Mouse (Mus musculus) adrenal gland (tissue): ENCODE measurements around the gene Rpl10-ps3.

Experiments used
- intact Hi-C: fragments of 180-260 bp; cut with DNase I; formaldehyde crosslinking; loops from one replicate; pipeline ENCODE4 v1.15.1; 2025
- long read RNA-seq, 2 experiments: library from polyadenylated mRNA; unstranded; transcript quantifications; one replicate each; pipeline ENCODE4 v2.0.0; 2020; ENCODE audit warnings: borderline replicate concordance in 1 of 2; ENCODE audit not compliant: insufficient replicate concordance in 1 of 2

Gene Rpl10-ps3
- long read RNA-seq, experiment 1, transcript Rpl10-ps3-201 (1 exons, 768 nt): major isoform, 1,264 of 1,265 reads
- long read RNA-seq, experiment 1, partial matches to known transcripts: 0 of 1,265 reads
- long read RNA-seq, experiment 1, other reads (novel, unspliced or antisense): 1 of 1,265 reads
- long read RNA-seq, experiment 2, transcript Rpl10-ps3-201 (1 exons, 768 nt): major isoform, 926 of 927 reads
- long read RNA-seq, experiment 2, partial matches to known transcripts: 0 of 927 reads
- long read RNA-seq, experiment 2, other reads (novel, unspliced or antisense): 1 of 927 reads

DNA sequence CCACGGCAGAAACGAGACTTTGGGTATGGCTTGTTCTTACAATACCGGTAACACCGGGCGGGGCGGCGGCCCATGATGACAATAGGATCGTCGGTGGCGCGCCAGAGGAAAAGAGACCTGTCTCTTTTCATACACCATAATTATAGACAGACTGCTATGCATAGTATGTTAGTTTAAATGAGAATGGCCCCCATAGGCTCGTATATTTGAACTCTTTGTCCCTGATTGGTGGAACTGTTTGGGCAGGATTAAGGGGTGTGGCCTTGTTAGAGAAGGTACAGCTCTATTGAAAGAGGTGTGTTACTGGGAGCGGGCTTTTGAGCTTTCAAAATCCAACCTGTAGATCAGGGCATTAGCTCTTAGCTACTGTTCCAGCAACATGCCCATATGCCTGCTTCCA, at the start of gene Rpl10-ps3:
Rpl10-ps3 (minus strand) TSS at position 101 of the 400 bp plus-strand sequence.
- intact Hi-C loops: no loop called here

DNA sequence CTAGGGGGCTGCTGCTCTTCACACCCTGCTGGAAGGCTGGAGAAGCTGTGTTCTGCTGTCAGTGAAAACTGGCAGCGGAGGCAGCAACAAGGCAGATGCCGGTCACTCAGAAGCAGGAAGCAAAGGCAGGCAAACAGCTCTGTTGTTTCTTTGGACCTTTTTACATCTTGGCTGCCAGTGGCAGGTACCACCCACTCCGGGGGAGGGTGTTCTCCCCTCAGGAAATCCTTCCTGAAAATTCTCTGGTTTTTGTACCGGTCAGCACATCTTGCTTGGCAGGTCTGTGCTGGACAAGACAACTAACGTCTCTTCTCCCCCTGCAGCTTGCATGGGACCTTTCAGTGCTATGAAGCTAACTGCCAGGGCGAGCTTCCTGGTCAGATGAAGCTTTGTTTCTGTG, 30.8 kb upstream of the Rpl10-ps3 start:
- intact Hi-C loops: no loop called here

DNA sequence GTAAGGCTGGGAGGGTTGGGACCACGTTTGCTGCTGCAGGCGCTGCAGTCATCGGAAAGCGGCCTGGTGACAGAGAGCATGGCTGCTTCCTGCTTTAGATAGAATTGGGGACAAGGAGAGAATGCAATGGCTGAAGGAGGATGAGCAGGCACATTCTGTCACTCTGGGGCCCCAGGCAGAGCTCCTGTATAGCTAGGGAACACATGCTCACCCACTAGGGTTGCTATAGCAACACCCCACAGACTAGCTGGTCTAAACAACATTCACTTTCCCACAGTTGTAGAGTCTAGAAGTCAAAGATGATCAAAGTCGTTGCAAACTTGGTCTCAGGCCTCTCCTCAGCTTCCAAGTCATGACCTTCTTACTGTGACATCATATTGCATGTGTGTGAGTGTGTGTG, 29.9 kb upstream of the Rpl10-ps3 start:
- intact Hi-C loops: no loop called here

DNA sequence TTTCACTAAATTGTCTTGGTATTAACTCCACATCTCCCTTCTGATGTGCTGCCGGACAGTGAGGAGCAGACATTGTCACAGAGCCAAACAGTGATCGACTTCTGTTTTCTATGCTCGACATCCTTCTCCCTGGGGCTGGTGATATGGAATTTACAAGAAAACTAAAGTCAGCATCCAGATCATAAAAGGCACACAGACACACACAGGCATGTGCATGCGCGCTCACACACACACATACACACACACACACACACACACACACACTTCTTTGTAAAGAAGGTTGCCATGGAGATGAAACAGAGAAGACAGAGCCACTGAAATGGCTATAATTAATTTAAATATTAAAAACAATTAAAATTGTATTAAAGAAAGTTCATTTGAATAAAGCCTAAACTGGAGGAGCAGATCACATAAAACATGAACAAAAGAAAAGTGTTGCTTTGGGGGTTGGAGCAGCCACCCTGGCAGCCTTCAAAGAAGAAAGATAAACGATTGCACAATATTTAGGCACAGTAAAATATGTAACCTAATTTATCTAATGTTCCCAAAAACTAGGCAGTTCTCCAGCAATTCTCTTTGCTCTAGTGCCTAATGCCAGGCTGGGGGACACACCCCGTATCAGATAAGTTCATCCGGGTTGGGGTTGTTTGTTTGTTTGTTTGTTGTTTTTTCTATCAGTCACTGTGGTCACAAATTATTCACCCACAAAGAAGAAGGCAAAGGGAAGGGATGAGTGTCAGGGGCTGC, 24.0 kb upstream of the Rpl10-ps3 start:
- intact Hi-C loops: no loop called here

DNA sequence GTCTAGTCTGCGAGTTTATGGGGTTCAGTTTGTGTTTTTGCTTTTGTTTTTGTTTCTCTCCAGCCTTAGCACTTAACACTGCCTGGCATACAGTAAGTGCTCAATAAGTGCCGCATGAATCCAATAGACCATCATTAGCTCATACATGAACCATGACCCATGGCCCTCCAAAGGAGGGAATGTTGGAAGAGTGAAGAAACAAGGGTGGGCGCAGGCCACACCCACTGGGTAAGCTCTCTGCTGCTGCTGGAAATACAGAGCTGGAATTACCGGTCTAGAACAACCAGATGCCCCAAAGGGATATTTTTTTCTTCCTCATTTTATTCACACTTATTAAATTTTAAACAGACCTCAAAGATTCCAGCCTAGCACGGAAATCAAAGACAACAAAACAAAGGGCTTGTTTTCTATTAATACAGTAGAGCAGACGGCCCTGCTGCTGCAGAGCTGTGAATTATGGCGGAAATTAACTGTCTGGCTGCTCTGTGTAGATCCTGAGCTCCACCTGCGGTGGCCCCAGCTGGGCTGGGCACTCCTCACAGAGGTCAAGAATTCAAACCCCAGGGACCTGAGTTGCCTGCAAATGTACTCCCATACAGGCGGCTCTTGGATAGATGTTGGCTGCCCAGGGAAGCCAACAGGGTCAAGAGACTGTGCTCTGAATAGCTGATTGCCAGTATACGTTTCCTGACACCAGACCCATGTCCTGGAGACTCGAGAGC, 20.5 kb upstream of the Rpl10-ps3 start:
- intact Hi-C loops: no loop called here

DNA sequence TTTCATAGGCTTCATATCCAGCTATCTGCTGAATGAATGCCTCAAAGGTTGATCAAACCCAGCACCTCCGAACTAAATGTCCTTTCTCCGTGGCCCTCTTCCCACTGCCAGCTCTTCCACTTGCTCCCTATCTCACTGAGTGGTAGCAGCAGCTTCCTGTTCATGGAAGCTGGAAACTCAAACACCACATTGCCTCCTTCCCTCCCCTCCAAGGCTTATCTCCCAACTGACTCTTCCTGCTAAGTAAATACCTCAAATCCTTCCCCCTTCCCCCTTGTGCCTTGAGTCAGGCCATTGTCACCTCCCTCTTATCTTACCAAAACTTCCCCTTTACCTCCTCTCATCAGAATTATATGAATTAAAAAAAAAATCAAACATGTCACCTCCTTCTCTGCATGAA, 19.2 kb upstream of the Rpl10-ps3 start:
- intact Hi-C loops: no loop called here

DNA sequence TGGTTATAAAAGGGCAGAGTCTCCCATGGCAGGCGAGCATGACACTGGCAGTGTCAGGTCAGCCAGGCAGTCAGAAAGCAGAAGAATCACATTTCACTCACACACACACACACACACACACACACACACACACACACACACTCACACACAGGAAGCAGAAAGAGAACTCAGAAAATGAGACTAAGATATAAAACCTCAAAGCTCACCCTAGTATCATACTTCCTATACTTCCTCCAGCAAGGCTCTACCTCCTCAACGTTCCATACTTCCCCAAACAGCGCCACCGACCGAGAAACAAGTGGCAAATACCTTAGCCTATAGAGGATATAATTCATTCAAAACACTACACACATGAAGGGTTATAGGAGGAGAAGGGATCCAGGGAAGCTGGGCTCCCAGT, 18.5 kb upstream of the Rpl10-ps3 start:
- intact Hi-C loops: no loop called here

DNA sequence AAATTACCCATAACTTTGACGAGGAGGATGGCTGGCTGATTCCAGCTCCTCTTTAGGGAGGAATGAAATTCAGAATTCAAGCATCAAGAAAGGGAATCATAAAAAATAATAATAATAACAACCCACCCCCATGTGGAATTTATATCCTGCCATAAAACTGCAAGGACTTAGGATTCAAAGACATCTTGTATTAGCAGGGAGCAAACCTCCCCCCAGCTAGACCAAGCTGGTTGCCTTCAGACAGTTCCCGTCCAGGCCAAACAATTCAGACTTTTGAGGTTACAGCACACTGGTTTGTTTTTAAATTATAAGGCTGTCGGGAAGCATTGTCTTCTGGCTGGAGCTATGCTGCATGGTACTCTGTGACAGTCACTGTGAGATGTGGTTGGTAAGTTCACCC, 17.8 kb upstream of the Rpl10-ps3 start:
- intact Hi-C loops: no loop called here

DNA sequence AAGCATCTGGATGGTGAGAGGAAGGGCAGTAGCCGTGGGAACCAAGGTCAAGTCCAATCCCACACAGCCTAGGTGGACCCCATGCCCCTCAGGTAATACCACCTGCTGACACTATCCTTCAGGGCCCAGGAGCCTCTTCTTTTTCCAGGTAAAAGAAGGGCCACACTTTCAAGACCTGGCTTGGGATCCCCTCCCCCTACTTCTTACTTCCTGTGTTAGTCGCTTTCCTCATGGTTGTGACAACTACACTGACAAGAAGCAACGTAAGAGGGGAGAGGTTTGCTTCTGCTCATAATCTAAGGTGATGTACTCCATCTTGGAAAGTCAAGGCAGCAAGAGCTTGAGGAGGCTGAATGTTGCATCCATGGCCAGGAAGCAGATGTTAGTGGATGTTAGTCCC, 15.6 kb upstream of the Rpl10-ps3 start:
- intact Hi-C loops: no loop called here

DNA sequence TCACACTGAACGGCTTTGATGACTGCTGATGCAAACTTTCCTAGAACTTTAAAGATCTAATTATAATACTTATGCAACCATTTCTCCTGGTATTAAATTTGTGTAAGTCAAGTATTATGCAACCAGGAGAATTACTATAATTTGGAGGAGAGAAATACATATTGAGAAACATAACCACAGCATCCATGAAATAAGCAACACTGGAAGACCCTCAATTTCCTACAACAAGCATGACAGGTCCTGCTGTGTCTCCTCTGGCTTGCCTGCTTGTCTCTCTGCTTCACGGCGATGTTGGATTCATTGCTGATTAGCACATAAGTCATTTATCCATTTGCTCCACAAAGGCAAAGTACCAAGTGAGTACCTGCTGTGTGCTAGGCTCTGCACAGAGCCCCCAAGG, 12.6 kb upstream of the Rpl10-ps3 start:
- intact Hi-C loops: no loop called here

DNA sequence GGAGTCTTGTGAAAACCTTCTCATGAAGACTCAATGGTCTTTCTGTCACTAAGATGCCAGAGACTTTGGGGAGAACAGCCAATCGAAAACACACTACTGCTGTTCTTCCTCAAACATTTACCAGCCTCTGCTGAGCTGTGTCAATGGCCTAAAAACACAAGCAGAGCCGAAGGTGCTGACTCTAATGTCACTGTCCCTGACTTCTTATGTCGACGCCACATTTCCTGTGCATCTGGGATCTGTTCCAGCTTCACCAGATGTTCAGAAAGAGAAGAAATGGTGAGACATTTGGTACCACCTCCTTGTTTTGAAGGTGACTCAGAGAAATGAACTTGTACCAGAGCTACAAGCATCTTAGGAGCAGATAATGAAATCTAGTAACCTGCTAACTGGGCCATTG, 7.0 kb upstream of the Rpl10-ps3 start:
- intact Hi-C loops: no loop called here

DNA sequence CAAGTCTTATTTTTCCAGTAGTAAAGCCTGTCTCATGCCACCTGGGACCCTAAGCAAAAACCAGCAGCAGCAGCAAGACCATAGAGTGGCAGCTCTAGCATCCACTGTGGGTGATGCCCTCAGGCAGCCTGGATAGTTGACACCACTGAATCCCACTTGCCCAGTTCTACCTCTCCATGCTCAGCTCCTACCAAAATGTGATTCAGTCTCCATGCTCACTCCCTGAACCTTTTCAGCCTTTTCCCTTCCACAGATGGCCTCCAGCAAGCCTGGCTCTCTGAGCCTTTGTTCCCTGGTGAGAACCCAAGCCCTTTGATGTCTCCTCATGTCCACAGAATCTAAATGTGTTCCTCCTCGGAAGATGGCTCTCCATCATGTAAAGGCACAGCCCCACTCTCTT, 5.8 kb upstream of the Rpl10-ps3 start:
- intact Hi-C loops: no loop called here

DNA sequence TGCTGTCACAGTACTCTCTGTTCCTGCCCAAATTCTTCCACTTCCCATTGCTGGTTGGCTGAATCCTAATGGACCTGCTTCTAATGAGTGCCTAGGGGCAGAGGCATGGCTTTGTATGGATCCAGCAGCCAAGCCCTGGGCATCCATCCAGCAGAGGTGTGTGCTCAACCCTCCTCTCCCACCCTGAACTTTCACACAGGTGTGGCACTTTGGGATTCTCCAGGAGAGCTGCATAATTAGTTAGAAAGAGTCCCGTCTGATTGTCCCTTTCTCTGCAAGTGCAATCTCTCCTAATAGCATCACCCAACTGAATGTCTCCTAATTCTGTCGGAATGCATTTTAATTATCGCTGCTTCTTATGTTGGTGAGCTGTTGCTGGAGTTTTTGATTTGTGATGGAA, 4.4 kb upstream of the Rpl10-ps3 start:
- intact Hi-C loops: no loop called here

DNA sequence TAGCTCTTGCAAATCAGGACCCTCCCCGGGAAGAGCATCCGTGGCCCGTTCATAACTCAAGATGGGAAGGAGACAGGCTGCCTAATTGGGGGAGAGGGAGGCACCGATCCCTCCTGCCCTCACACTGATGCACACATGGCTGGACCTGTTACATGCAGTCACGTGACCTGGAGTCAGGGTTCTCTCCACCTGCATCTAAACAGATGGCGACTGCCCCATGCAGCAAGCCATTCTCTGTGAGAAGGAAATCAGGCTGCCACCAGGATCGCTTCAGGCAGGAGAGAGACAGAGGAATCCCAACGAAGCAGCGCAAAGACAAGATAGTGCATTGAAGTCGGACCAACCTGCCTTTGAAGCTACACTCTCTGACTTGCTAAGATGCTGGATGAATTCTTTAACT, 3.5 kb upstream of the Rpl10-ps3 start:
- intact Hi-C loops: no loop called here

DNA sequence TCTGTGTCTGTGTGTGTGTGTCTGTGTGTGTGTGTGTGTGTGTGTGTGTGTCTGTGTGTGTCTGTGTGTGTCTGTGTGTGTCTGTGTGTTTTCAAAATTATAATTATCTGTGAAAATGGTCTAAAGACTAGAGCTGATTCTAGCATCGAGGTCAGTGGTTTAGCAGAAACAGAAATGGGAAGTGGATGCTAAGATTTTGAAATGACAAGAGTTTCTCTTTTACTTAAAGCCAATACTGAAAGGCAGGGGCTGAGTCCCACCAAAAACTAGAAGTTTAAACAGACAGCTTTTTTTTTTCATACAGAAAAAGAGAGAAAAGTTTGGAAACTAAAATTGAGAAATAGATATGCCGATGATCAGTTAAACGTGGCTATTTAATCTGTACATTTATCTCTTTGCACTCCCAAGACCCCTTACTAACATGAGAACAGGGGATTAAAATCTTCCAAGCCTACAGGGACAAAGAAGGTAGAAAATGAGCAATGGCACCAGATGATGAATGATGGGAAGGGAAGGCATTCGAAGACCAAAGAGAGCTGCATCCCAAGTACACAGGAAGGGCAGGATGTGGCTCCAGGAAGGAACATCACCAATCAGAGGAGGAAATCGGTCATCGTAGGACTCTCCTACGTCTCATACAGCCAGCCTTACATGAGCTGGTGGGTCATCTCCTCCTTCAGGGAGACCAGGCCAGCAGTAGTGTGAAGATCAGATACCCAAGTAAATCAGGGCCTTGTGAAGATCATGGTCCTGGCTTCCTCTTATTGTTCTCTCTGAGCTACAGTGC, 9.0 kb downstream of the Rpl10-ps3 start:
- intact Hi-C loops: loop anchor here (2.0 kb wide), 1 partner anchor 103 kb away; no protein-coding TSS in a partner anchor

DNA sequence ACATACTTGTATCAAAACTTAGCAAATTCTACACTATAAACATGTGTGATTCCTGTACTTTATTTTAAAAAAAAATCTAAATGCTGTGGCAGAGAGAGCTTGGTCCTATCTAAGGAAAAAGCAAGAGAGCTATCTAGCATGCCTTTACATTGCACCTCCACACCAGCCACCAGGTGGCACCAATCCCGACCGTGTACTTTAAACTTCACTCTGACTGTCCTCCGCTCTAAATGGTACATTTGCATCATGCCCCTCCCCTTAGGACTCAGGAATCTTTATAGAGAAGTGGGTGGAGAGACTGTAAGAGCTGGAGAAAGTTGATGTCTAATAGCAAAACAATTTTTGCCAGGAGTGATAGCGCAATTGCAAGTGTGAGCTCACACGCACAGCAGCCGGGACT, 11.4 kb downstream of the Rpl10-ps3 start:
- intact Hi-C loops: loop anchor here (5.0 kb wide), 1 partner anchor 89 kb away; no protein-coding TSS in a partner anchor

DNA sequence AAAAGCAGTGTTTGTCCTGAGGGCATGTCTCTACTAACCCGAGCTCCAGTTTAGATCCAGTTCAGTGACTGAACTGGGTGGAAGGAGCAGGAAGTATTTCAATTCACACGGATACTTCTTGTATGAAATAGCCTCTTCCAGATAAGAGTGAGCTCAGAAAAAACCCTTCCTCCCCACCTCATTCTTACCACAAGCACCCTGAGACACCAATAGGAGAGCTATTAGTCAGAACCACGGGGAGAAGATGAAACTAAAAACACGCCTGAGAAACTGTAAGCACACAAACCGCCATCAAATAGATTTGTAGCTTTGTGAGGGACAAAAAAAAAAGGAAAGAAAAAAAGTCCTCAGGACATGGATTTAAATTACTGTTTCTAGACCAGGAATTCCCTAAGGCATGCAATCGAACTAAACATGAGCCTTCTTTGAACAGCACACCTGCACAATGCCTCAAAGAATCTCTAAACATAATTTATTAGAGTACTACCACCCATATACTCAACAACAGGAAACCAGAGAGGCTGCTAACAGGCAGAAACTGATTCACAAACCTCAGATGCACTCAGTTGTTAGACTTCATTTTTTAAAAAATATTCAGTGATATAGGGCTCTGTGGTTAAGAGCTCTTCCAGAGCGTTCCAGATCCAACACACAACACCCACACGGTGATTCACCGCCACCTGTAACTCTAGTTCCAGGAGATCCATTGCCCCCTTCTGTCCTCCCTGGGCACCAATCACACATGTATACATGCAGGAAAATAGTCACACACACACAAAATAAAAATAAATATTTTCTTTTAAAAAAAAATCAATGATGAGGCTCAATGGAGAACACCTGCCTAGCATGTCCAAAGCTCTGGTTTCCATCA, 20.2 kb downstream of the Rpl10-ps3 start:
- intact Hi-C loops: no loop called here

DNA sequence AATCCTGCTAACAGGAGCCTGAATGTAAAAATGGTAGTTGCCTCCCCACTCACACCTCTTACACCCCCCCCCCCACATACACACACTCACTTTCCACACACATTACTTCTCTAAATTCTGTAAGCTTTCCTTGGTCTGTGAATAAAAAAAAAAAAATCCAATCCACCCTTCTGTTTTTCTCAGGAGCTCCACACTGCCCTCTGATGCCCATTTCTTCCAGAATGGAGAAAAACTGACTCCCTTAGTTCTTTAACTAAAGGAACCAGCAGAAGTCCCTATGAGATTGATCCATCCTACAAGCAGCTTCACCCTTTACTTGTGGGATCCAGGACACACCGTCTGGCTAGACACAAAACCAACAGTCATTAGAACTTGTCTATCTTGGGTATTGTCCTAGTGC, 24.0 kb downstream of the Rpl10-ps3 start:
- intact Hi-C loops: no loop called here

DNA sequence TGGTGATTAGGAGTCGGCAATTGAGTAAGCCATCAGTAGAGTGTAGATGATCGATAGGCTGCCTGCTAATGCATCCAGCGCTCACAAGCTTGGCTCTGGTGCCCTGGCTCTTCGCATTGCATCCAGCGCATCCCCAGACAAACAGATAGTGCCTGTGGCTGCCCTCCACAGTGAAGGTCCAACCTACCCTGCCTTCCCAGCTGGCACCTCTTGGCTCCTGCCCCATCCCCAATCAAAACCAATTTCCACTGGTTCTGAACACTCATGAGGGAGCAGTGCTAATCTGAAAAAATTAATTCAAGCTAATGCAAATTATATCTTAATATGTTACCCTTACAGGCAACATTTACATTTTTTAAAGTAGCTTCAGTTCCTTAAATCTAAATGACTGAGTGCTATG, 25.3 kb downstream of the Rpl10-ps3 start:
- intact Hi-C loops: no loop called here

DNA sequence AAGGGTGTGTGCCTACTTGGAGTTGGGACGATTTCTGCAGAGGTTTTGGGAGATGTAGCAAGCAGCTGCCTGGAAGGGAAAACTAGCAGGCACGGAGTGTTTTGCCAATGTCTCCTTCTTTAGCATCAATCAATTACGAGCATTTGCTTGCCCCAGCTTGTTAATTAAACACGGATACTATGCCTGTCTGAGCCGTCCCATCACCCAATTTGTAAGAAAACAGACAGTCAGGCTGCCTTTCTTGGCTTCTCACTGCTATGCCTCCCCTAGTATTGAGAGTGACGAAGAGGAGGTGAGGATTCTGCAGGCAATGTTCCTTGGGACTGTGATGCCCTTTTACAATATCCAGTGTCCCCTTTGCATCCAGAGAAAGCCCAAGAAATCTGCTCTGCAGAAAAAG, 27.5 kb downstream of the Rpl10-ps3 start:
- intact Hi-C loops: no loop called here
